Mouse (Mus musculus): ENCODE measurements around the gene Lsm14a. TPM values are rescaled to one million over a fixed set of nuclear protein-coding genes. Genes with fewer than 3 reads are reported as not detected.
"Not testable (repeated sequence)": the region's sequence is repeated elsewhere in the genome, so short reads cannot be mapped to it uniquely, and the experiment has no call there.

Lsm14a gene
- polyA plus RNA-seq, 1 experiment from 2014 or later = 46.9 TPM

- not testable (repeated sequence) for H3K27ac ChIP-seq; ATAC-seq (ENCODE audit: low read depth); H3K9me3 ChIP-seq (replicated peaks); H3K9ac ChIP-seq; H3K27me3 ChIP-seq; DNase-seq; H3K4me3 ChIP-seq (replicated peaks); H3K4me2 ChIP-seq
- peaks cover 12% of the 10 kb centered on the region for H3K4me1 ChIP-seq (replicated peaks)
- H3K36me3 ChIP-seq = peaks cover 26% of the 10 kb centered on the region
- WGBS (ENCODE audit: insufficient replicate concordance) = 70% methylated on average over 1 of the region's 1 CpGs
Observed at GRCm38 (mm10) chr7:34336545-34336944, 56.6 kb downstream of the Lsm14a start.

GRCm38 (mm10) chr7:34327493-34327892, 65.6 kb downstream of the Lsm14a start:
- no peak overlapping the region for H3K4me2 ChIP-seq
- peaks cover 6% of the 10 kb centered on the region for H3K4me1 ChIP-seq (replicated peaks)
- WGBS (ENCODE audit: insufficient replicate concordance) = 32% methylated on average over 3 of the region's 3 CpGs
- no peak overlapping the region for H3K4me3 ChIP-seq (replicated peaks)
- H3K9me3 ChIP-seq (replicated peaks) = no peaks in the 10 kb centered on the region
- DNase-seq (no peak), ATAC-seq (ENCODE audit: low read depth) (no peak)
- H3K36me3 ChIP-seq = no peaks in the 10 kb centered on the region
- no peak overlapping the region for H3K9ac ChIP-seq
- no peak overlapping the region for H3K27ac ChIP-seq
- H3K27me3 ChIP-seq = no peaks in the 10 kb centered on the region

DNA sequence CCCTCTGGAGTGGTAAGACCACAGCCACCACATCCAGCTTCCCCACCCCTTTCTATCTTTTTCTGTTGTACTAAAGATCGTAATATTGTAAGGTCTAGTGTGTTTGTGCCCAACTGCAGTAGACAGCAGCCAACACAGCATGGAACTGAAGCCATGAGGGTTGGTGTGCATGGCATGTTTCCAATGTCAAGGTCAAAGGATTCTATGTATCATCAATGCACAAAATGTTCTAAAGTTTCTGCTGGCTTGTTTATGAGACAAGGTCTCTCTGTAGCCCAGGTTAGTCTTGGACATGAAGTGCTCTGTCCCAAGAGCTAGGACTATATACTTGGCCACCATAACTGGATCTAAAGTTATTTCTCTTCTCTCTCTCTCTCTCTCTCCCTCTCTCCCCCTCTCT, 68.3 kb downstream of the Lsm14a start:
- ATAC-seq (ENCODE audit: low read depth) (no peak), DNase-seq (no peak)
- no peaks in the 10 kb centered on the region for H3K36me3 ChIP-seq
- H3K27ac ChIP-seq = no peak overlapping the region
- H3K9me3 ChIP-seq (replicated peaks) = no peaks in the 10 kb centered on the region
- H3K4me3 ChIP-seq (replicated peaks) = no peak overlapping the region
- H3K27me3 ChIP-seq = no peaks in the 10 kb centered on the region
- no peak overlapping the region for H3K9ac ChIP-seq
- no peak overlapping the region for H3K4me2 ChIP-seq
- no peaks in the 10 kb centered on the region for H3K4me1 ChIP-seq (replicated peaks)
- WGBS (ENCODE audit: insufficient replicate concordance) = 77% methylated on average over 1 of the region's 1 CpGs

- Histone ChIP-seq H3K36me3 (no peaks in the 10 kb centered on the region), H3K4me1 (replicated peaks) (no peaks in the 10 kb centered on the region), H3K27me3 (no peaks in the 10 kb centered on the region), H3K4me2 (no peak overlapping the region), H3K4me3 (replicated peaks) (no peak overlapping the region), H3K9me3 (replicated peaks) (no peaks in the 10 kb centered on the region), H3K9ac (no peak overlapping the region), H3K27ac (no peak overlapping the region)
- WGBS (ENCODE audit: insufficient replicate concordance) = 84% methylated on average over 2 of the region's 2 CpGs
- DNase-seq (no peak), ATAC-seq (ENCODE audit: low read depth) (no peak)
Observed at GRCm38 (mm10) chr7:34324005-34324404, 69.1 kb downstream of the Lsm14a start.

DNA sequence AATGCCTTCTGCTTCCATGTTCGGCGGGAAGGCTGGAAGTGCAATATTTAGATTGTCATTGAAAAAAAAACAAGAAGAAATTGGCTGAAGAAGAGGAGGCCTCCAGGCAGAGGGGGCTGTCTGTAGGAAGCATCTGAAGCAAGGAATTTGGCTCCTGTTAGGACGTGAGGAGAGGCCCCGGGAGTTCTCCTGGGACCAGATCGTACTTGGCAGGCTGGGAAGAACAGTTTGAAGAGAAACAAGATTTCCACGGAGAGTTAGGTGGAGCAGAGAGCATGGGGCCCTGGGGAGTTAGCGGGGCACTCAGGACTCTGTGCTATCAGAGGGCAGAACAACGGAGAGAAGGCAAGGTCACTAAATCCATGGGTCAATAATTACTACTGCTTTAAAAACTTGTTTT, 69.8 kb downstream of the Lsm14a start:
- DNase-seq (no peak), ATAC-seq (ENCODE audit: low read depth) (no peak)
- H3K9me3 ChIP-seq (replicated peaks) = no peaks in the 10 kb centered on the region
- WGBS (ENCODE audit: insufficient replicate concordance) = 74% methylated on average over 8 of the region's 8 CpGs
- H3K4me2 ChIP-seq = no peak overlapping the region
- no peaks in the 10 kb centered on the region for H3K27me3 ChIP-seq
- H3K4me1 ChIP-seq (replicated peaks) = no peaks in the 10 kb centered on the region
- no peak overlapping the region for H3K4me3 ChIP-seq (replicated peaks)
- no peak overlapping the region for H3K9ac ChIP-seq
- no peak overlapping the region for H3K27ac ChIP-seq
- H3K36me3 ChIP-seq = no peaks in the 10 kb centered on the region

- 74% methylated on average over 4 of the region's 4 CpGs for WGBS (ENCODE audit: insufficient replicate concordance)
- Histone ChIP-seq H3K4me3 (replicated peaks) (no peak overlapping the region), H3K4me2 (no peak overlapping the region), H3K9ac (no peak overlapping the region), H3K9me3 (replicated peaks) (no peaks in the 10 kb centered on the region), H3K4me1 (replicated peaks) (no peaks in the 10 kb centered on the region), H3K27me3 (no peaks in the 10 kb centered on the region), H3K36me3 (no peaks in the 10 kb centered on the region), H3K27ac (no peak overlapping the region)
- ATAC-seq (ENCODE audit: low read depth) = no peak
- no peak for DNase-seq
Observed at GRCm38 (mm10) chr7:34321958-34322357, 71.2 kb downstream of the Lsm14a start.

DNA sequence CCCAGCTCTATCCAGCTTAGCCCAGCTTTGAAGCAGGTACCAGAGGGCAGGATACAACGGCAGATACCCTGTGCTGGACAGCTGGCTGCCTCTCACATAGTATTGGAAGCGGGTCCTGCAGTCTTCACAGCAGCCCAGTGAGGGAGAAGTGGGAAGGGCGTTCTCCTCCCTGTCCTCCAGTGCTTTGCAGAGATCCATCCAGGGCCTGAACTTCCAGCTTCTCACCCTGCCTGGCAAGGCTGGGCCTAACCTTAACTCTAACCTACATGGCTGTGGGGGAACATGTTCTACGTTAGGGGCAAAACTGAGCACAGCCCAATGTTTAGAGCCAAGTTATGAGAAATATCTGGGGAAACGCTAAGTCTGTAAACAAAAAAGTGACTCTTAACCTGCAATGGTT, 72.0 kb downstream of the Lsm14a start:
- no peak overlapping the region for H3K4me3 ChIP-seq (replicated peaks)
- H3K27me3 ChIP-seq = no peaks in the 10 kb centered on the region
- ATAC-seq (ENCODE audit: low read depth) = no peak
- 68% methylated on average over 5 of the region's 5 CpGs for WGBS (ENCODE audit: insufficient replicate concordance)
- no peaks in the 10 kb centered on the region for H3K9me3 ChIP-seq (replicated peaks)
- no peaks in the 10 kb centered on the region for H3K4me1 ChIP-seq (replicated peaks)
- DNase-seq = no peak
- H3K9ac ChIP-seq = no peak overlapping the region
- no peak overlapping the region for H3K27ac ChIP-seq
- H3K4me2 ChIP-seq = no peak overlapping the region
- H3K36me3 ChIP-seq = no peaks in the 10 kb centered on the region

DNA sequence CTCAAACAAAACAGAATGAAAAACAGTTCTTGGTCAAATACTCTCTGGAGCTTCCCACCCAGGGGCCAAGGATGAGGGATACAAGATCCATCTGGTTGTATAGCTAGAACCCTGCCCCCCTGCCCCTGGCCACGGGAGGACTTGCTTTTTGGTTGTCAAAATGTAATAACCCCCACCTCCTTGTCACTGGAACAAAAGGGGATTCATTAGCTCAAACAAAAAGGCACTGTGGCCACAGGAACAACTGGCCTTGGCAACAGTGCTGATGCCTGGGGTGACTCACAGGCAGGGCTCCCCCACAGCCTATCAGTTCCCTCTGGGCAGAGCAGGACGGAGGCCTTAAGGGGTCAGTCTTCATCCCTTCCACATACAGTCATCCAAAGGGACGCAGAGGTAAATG, 73.2 kb downstream of the Lsm14a start:
- no peak for DNase-seq

GRCm38 (mm10) chr7:34319123-34319522, 74.0 kb downstream of the Lsm14a start:
- 64% methylated on average over 2 of the region's 2 CpGs for WGBS (ENCODE audit: insufficient replicate concordance)
- ATAC-seq (ENCODE audit: low read depth) = no peak
- no peak for DNase-seq
- H3K9me3 ChIP-seq (replicated peaks) = no peaks in the 10 kb centered on the region
- H3K4me3 ChIP-seq (replicated peaks) = no peak overlapping the region
- peaks cover 3% of the 10 kb centered on the region for H3K4me1 ChIP-seq (replicated peaks)
- H3K36me3 ChIP-seq = no peaks in the 10 kb centered on the region
- no peak overlapping the region for H3K4me2 ChIP-seq
- H3K27ac ChIP-seq = no peak overlapping the region
- H3K27me3 ChIP-seq = no peaks in the 10 kb centered on the region
- H3K9ac ChIP-seq = no peak overlapping the region

More for the DNA sequence above, 73.2 kb downstream of the Lsm14a start:
- no peak for ATAC-seq (ENCODE audit: low read depth)
- no peaks in the 10 kb centered on the region for H3K9me3 ChIP-seq (replicated peaks)
- WGBS (ENCODE audit: insufficient replicate concordance) = 52% methylated on average over 3 of the region's 3 CpGs
- H3K9ac ChIP-seq = no peak overlapping the region
- no peaks in the 10 kb centered on the region for H3K27me3 ChIP-seq
- no peak overlapping the region for H3K4me3 ChIP-seq (replicated peaks)
- no peak overlapping the region for H3K27ac ChIP-seq
- no peaks in the 10 kb centered on the region for H3K36me3 ChIP-seq
- no peak overlapping the region for H3K4me2 ChIP-seq
- H3K4me1 ChIP-seq (replicated peaks) = no peaks in the 10 kb centered on the region

GRCm38 (mm10) chr7:34317901-34318476, 75.1 kb downstream of the Lsm14a start:
- Histone ChIP-seq H3K9me3 (replicated peaks) (no peaks in the 10 kb centered on the region), H3K4me1 (replicated peaks) (peaks cover 9% of the 10 kb centered on the region), H3K4me2 (no peak overlapping the region), H3K27ac (peak overlapping the region; percentile 11; the same call in 1 of the 2 replicates), H3K4me3 (replicated peaks) (no peak overlapping the region), H3K36me3 (no peaks in the 10 kb centered on the region), H3K9ac (no peak overlapping the region), H3K27me3 (no peaks in the 10 kb centered on the region)
- ATAC-seq (ENCODE audit: low read depth) (no peak), DNase-seq (no peak)
- WGBS (ENCODE audit: insufficient replicate concordance) = 57% methylated on average over 7 of the region's 7 CpGs

- DNase-seq = peak; percentile 78
Observed at GRCm38 (mm10) chr7:34313443-34313875, 79.7 kb downstream of the Lsm14a start, which contains the start of gene 4931406P16Rik. TSS of gene 4931406P16Rik (minus strand) at chr7:34313551.

DNA sequence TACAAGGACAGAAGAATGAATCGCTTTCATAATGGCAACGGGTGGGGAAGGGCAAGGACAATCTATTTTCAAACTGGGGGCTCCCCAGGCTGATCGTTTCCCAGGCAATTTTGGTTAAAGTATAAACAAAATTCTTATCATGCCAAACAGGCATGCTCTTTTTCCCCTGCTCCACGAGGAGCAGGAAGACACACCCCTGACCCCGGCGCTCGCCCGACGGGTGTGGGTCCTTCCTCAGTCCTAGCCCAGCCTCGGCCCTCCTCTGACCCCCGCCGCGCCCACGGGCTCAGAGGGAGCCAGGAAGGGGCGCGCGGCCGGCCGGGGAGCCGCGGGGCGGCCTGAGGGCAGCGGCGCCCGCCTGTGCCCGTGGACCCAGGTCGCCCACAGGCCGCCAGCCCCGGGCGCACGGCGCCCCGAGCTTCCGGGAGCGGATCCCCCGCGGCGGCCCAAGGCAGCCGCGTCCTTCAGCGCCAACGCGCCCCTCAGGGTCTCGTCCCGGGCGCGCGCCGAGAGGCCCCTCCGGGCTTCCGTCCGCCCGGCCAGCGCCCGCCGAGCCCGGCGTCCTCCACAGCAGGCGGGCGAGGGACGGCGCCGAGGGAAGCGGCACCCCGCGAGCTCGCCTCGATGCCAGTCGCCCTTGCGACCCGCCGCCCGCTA, 80.2 kb downstream of the Lsm14a start:
- under 1% methylated on average over 55 of the region's 73 CpGs for WGBS (ENCODE audit: insufficient replicate concordance)
- ATAC-seq (ENCODE audit: low read depth) (peak; percentile 93), DNase-seq (peak; percentile 75)
- Histone ChIP-seq H3K27ac (peak overlapping the region; percentile 97), H3K4me1 (replicated peaks) (peaks cover 46% of the 10 kb centered on the region), H3K4me2 (peak overlapping the region; percentile 83), H3K9me3 (replicated peaks) (no peaks in the 10 kb centered on the region), H3K27me3 (no peaks in the 10 kb centered on the region), H3K4me3 (replicated peaks) (peak overlapping the region; percentile 100), H3K36me3 (no peaks in the 10 kb centered on the region; the same call in 1 of the 2 replicates), H3K9ac (peak overlapping the region; percentile 97)

More at GRCm38 (mm10) chr7:34313443-34313875, 79.7 kb downstream of the Lsm14a start, which contains the start of gene 4931406P16Rik:
- Histone ChIP-seq H3K27me3 (no peaks in the 10 kb centered on the region), H3K9me3 (replicated peaks) (no peaks in the 10 kb centered on the region), H3K4me2 (peak within 1 kb of the TSS; percentile 83), H3K36me3 (no peaks in the 10 kb centered on the region; the same call in 1 of the 2 replicates), H3K27ac (peak within 1 kb of the TSS; percentile 97), H3K4me1 (replicated peaks) (peaks cover 44% of the 10 kb centered on the region), H3K4me3 (replicated peaks) (peak within 1 kb of the TSS; percentile 100), H3K9ac (peak within 1 kb of the TSS; percentile 97)
- under 1% methylated on average over 41 of the region's 41 CpGs for WGBS (ENCODE audit: insufficient replicate concordance)
- peak; percentile 87 for ATAC-seq (ENCODE audit: low read depth)

Measured in liver, embryonic 13.5 days (tissue).